ENCODE assay signal across 8 mouse cellular contexts in genomic region chr4:150002021-150002528, GRCm38 (mm10). TPM values are rescaled to one million over a fixed set of nuclear protein-coding genes. Genes with fewer than 3 reads are reported as not detected.
DNase-seq lines count a peak whose midpoint lies in the region; ATAC-seq and TF ChIP-seq lines count a peak whose summit lies in the region.

No protein-coding gene starts in this region.

- H3K79me2 ChIP-seq in MEL (ENCODE audit: control insufficient read depth, insufficient read depth, low read length, poor library complexity) = peaks cover 5% of the 10 kb centered on the region; the same call in 1 of the 2 replicates

- peak overlapping the region; percentile 70 for H3K9ac ChIP-seq in MEL (ENCODE audit: control insufficient read depth, low read depth, low read length, poor library complexity, severe bottlenecking)
- peak overlapping the region; percentile 59 for H3K9ac ChIP-seq in lung, postnatal 0 days (replicated peaks; ENCODE audit: low read depth)
- no peak overlapping the region for H3K9ac ChIP-seq in forebrain, embryonic 16.5 days (replicated peaks; ENCODE audit: low read depth, low read length)

- H3K36me3 ChIP-seq in MEL (ENCODE audit: control insufficient read depth in 1 of 2, insufficient read depth in 2 of 2, low read length in 2 of 2) = peaks cover 0 to 14% of the 10 kb centered on the region in 2 experiments; a peak in 2 of 4 replicates
- no peaks in the 10 kb centered on the region for H3K36me3 ChIP-seq in lung, postnatal 0 days (ENCODE audit: insufficient read depth, low read length)
- H3K36me3 ChIP-seq in forebrain, embryonic 16.5 days (ENCODE audit: control insufficient read depth, insufficient read depth) = no peaks in the 10 kb centered on the region

- TF ChIP-seq CTCF in MEL (IDR thresholded peaks at IDR 0.05 in 2 of 3, conservative IDR thresholded peaks at IDR 0.05 in 1 of 3; ENCODE audit: control insufficient read depth in 1 of 3, insufficient read depth in 1 of 3, low read depth in 2 of 3, low read length in 3 of 3, poor library complexity in 1 of 3, severe bottlenecking in 1 of 3) = no peak
- TF ChIP-seq CTCF in lung, postnatal 0 days (IDR thresholded peaks at IDR 0.05) = no peak

- no peak; a peak in 1 of 4 replicates for TF ChIP-seq EP300 in MEL (IDR thresholded peaks at IDR 0.05; ENCODE audit: low read depth in 1 of 2, low read length in 2 of 2)
- no peak for TF ChIP-seq EP300 in lung, postnatal 0 days (IDR thresholded peaks at IDR 0.05)

- H3K4me2 ChIP-seq in lung, postnatal 0 days (replicated peaks; ENCODE audit: low read depth, low read length) = peak overlapping the region; percentile 59
- no peak overlapping the region for H3K4me2 ChIP-seq in forebrain, embryonic 16.5 days (ENCODE audit: low read length)

- peak in 1 of 2 experiments; percentile 51; a peak in 1 of 4 replicates for TF ChIP-seq POLR2A in MEL (IDR thresholded peaks at IDR 0.05; ENCODE audit: control insufficient read depth in 1 of 2, insufficient read depth in 1 of 2, low read depth in 1 of 2, low read length in 2 of 2, poor library complexity in 1 of 2)

- peak; percentile 17 for ATAC-seq in lung, postnatal 0 days
- no peak for ATAC-seq in forebrain, embryonic 16.5 days

- peaks cover 6 to 20% of the 10 kb centered on the region in 2 experiments; a peak in 3 of 4 replicates for H3K4me1 ChIP-seq in MEL (ENCODE audit: control insufficient read depth in 1 of 2, insufficient read depth in 2 of 2, low read length in 2 of 2)
- peaks cover 3% of the 10 kb centered on the region for H3K4me1 ChIP-seq in lung, postnatal 0 days (ENCODE audit: insufficient read depth, low read depth, low read length)
- no peaks in the 10 kb centered on the region for H3K4me1 ChIP-seq in forebrain, embryonic 16.5 days (replicated peaks; ENCODE audit: control insufficient read depth, insufficient read depth, low read length)

- 43% methylated on average over 12 of the region's 12 CpGs for WGBS in lung, postnatal 0 days
- WGBS in forebrain, embryonic 16.5 days = 76% methylated on average over 12 of the region's 12 CpGs

- H3K27ac ChIP-seq in MEL (ENCODE audit: control insufficient read depth, low read depth, low read length) = peak overlapping the region; percentile 44
- peak overlapping the region; percentile 89 for H3K27ac ChIP-seq in lung, postnatal 0 days (ENCODE audit: low read length)
- H3K27ac ChIP-seq in forebrain, embryonic 16.5 days (ENCODE audit: low read length) = no peak overlapping the region

- H3K4me3 ChIP-seq in MEL (ENCODE audit: control insufficient read depth in 1 of 2, insufficient read depth in 1 of 2, low read depth in 2 of 2, low read length in 2 of 2) = peak overlapping the region in 1 of 2 experiments; percentile 27; a peak in 2 of 4 replicates
- H3K4me3 ChIP-seq in lung, postnatal 0 days (ENCODE audit: low read depth, low read length) = peak overlapping the region; percentile 47
- no peak overlapping the region for H3K4me3 ChIP-seq in forebrain, embryonic 16.5 days (replicated peaks; ENCODE audit: low read length)

- TF ChIP-seq RAD21 in MEL (IDR thresholded peaks at IDR 0.05; ENCODE audit: low read depth, low read length) = no peak

- no peaks in the 10 kb centered on the region for H3K9me3 ChIP-seq in MEL (replicated peaks; ENCODE audit: insufficient read depth, low read length)
- H3K9me3 ChIP-seq in lung, postnatal 0 days (ENCODE audit: low read length) = no peaks in the 10 kb centered on the region
- no peaks in the 10 kb centered on the region for H3K9me3 ChIP-seq in forebrain, embryonic 16.5 days (ENCODE audit: control insufficient read depth, low read length)

- DNase-seq in embryo, embryonic 10 days (ENCODE audit: low spot score) = peak; percentile 21
- DNase-seq in embryo, embryonic 10.5 days (ENCODE audit: low spot score) = no peak
- DNase-seq in MEL (ENCODE audit: low read depth, low spot score) = peak; percentile 79
- peak; percentile 79 for DNase-seq in kidney, adult 18-20 months
- peak; percentile 61 for DNase-seq in lung, postnatal 0 days (ENCODE audit: low spot score)
- no peak for DNase-seq in layer of hippocampus, postnatal 25 days (ENCODE audit: extremely low spot score in 1 of 2, low spot score in 1 of 2)
- DNase-seq in right cerebral cortex, postnatal 25 days = no peak

- no peaks in the 10 kb centered on the region for H3K27me3 ChIP-seq in MEL (ENCODE audit: control insufficient read depth in 1 of 2, insufficient read depth in 2 of 2, low read length in 2 of 2)
- H3K27me3 ChIP-seq in lung, postnatal 0 days (replicated peaks; ENCODE audit: insufficient read depth, low read length) = no peaks in the 10 kb centered on the region
- no peaks in the 10 kb centered on the region for H3K27me3 ChIP-seq in forebrain, embryonic 16.5 days (replicated peaks; ENCODE audit: control insufficient read depth, insufficient read depth, low read length)

TF ChIP-seq in MEL, 35 proteins besides CTCF, POLR2A, EP300 and RAD21:
- peak; percentile 81; the same call in 1 of the 2 replicates for TF ChIP-seq GABPA (IDR thresholded peaks at IDR 0.05; ENCODE audit: low read depth, low read length)
- no peak for TF ChIP-seq ZKSCAN1 (IDR thresholded peaks at IDR 0.05; ENCODE audit: low read depth, low read length)
- peak; percentile 69; the same call in 1 of the 2 replicates for TF ChIP-seq MAFK (IDR thresholded peaks at IDR 0.05; ENCODE audit: borderline replicate concordance, low read depth, low read length)
- TF ChIP-seq POLR2AphosphoS2 (IDR thresholded peaks at IDR 0.05; ENCODE audit: low read length) = no peak
- TF ChIP-seq TBP (IDR thresholded peaks at IDR 0.05; ENCODE audit: low read depth, low read length) = peak; percentile 71
- 0 out of 2 replicates have a peak, but pooled peaks have one; percentile 43 for TF ChIP-seq MYC (IDR thresholded peaks at IDR 0.05; ENCODE audit: low read depth, low read length)
- no peak for TF ChIP-seq MXI1 (IDR thresholded peaks at IDR 0.05; ENCODE audit: low read depth, low read length)
- TF ChIP-seq KAT2A (conservative IDR thresholded peaks at IDR 0.05; ENCODE audit: low read depth, low read length) = no peak

RNA-seq across cellular contexts. Expression of gene H6pd, which starts 6.7 kb away (rescaled TPM):
- 6.9 and 7.8 TPM in 2 replicates for total RNA-seq in MEL (2012; rRNA removed)
- 10 to 100 TPM in 1 of 2 experiments, not detected in 1; 10.8 TPM for polyA plus RNA-seq in MEL (2012; ENCODE audit: insufficient read depth in 1 of 2, insufficient read length in 2 of 2, low read depth in 1 of 2, low replicate concordance in 2 of 2, missing spikeins in 1 of 2)
- 44.8 and 45.8 TPM in 2 replicates for polyA plus RNA-seq in lung, postnatal 0 days (2015; fragmentation: Nextera tagmentation; extraction: Ambion mirVana)
- 1 to 10 TPM; 8.8 to 9.1 TPM for total RNA-seq in layer of hippocampus, postnatal 25 days (2021)
- polyA plus RNA-seq in forebrain, embryonic 16.5 days (2015; fragmentation: Nextera tagmentation; extraction: Ambion mirVana) = 2.1 TPM in 2 replicates

RNA-seq across cellular contexts. Expression of gene Spsb1, which starts 47.2 kb away (rescaled TPM):
- 0.12 TPM in 1 of 2 replicates, not detected in the other for total RNA-seq in MEL (2012; rRNA removed)
- under 1 TPM in 1 of 2 experiments, not detected in 1; 0.25 TPM for polyA plus RNA-seq in MEL (2012; ENCODE audit: insufficient read depth in 1 of 2, insufficient read length in 2 of 2, low read depth in 1 of 2, low replicate concordance in 2 of 2, missing spikeins in 1 of 2)
- 14.6 and 19.2 TPM in 2 replicates for polyA plus RNA-seq in lung, postnatal 0 days (2015; fragmentation: Nextera tagmentation; extraction: Ambion mirVana)
- 10 to 100 TPM; 23.8 to 25.5 TPM for total RNA-seq in layer of hippocampus, postnatal 25 days (2021)
- polyA plus RNA-seq in forebrain, embryonic 16.5 days (2015; fragmentation: Nextera tagmentation; extraction: Ambion mirVana) = 5.8 and 7.0 TPM in 2 replicates

Comparison
In these comparisons a context has a peak if more than half of its experiments do, and no peak if none do; other contexts are left out.
1. DNase-seq: peak in embryo, embryonic 10 days (single experiment), MEL (single experiment), kidney, adult 18-20 months (single experiment) and lung, postnatal 0 days (single experiment); none in embryo, embryonic 10.5 days (single experiment), layer of hippocampus, postnatal 25 days (0 of 2) and right cerebral cortex, postnatal 25 days (single experiment).